Mouse (Mus musculus): Measurements from ENCODE around the gene Abcc1.

- TF ChIP-seq POLR2A (IDR thresholded peaks at IDR 0.05; ENCODE audit: low read depth, low read length) (no peak), CTCF (IDR thresholded peaks at IDR 0.05; ENCODE audit: borderline replicate concordance, insufficient read depth, low read length) (no peak)
These were observed 44.3 kb downstream of the Abcc1 start for GRCm38 (mm10) chr16:14405636-14406035.
